ENCODE assay signal across 7 mouse cellular contexts in the genomic region with DNA sequence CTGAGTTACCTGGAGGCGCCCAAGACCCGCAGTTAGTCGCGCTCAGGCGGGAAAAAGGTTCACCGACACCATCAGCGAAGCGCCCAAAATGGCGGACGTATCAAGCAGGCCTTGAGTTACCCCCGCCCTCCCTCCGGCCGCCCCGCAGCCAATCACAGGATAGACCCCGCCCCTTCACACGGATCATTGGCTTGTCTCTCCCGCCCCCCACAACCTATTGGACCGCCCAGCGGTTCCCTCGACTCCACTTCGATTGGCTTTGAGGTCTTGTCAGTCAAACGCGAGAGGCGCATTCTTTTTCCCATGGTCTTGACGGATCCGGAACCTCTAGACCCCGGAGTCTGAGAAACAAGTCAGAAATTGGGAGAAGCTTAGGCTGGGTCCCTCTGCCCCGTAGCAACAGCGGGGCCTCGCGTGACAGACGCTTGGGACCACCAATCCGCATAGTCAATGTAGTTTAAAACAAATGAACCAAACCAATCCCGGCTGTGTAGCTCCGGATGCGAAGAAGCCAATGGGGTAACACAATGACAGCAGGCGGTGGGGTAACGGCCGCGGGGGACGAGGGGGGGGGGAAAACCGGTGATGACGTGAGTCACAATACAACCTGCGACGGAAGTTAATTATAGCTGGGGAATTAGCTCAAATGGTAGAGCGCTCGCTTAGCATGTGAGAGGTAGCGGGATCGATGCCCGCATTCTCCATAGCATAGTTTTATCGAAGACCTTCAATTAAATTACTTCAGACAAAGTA. TPM values are rescaled to one million over a fixed set of nuclear protein-coding genes. Genes with fewer than 3 reads are reported as not detected.
DNase-seq lines count a peak whose midpoint lies in the region; ATAC-seq lines count a peak whose summit lies in the region.

Ppp6r3 (minus strand) TSS at position 118 of the 753 bp plus-strand sequence.

- no peaks in the 10 kb centered on the region for H3K27me3 ChIP-seq in intestine, embryonic 15.5 days (replicated peaks)
- no peaks in the 10 kb centered on the region for H3K27me3 ChIP-seq in midbrain, embryonic 10.5 days (ENCODE audit: low read depth, poor library complexity, severe bottlenecking)

- no peaks in the 10 kb centered on the region for H3K36me3 ChIP-seq in intestine, embryonic 15.5 days
- H3K36me3 ChIP-seq in midbrain, embryonic 10.5 days = peaks cover 14% of the 10 kb centered on the region

- intact Hi-C loops in gastrocnemius, postnatal 36 days (cut with DNase I) = no loop called here
- intact Hi-C loops in left cerebral cortex, postnatal 25 days (cut with DNase I) = loop anchor here (5.0 kb wide), 3 partner anchors 94 to 191 kb away; partner anchors contain the start of genes 1810055G02Rik and Kmt5b

- peaks cover 11% of the 10 kb centered on the region; the same call in 1 of the 2 replicates for H3K4me1 ChIP-seq in intestine, embryonic 15.5 days (replicated peaks)
- H3K4me1 ChIP-seq in midbrain, embryonic 10.5 days = peaks cover 27% of the 10 kb centered on the region

- ATAC-seq in intestine, embryonic 15.5 days = peak; percentile 98

- peak; percentile 99 for DNase-seq in adrenal gland, adult 2 months
- DNase-seq in embryo, embryonic 11.5 days (ENCODE audit: low read depth, low spot score) = peak; percentile 98
- DNase-seq in gastrocnemius, postnatal 36 days = peak; percentile 95 to 98
- DNase-seq in left cerebral cortex, postnatal 25 days (ENCODE audit: low spot score in 2 of 2) = peak; percentile 97 to 99
- DNase-seq in midbrain, embryonic 10.5 days (ENCODE audit: low spot score) = peak; percentile 99
- DNase-seq in right cerebral cortex, postnatal 4 days = peak; percentile 95

- under 1% methylated on average over 51 of the region's 51 CpGs for WGBS in intestine, embryonic 15.5 days
- under 1% methylated on average over 51 of the region's 51 CpGs for WGBS in midbrain, embryonic 10.5 days

- H3K27ac ChIP-seq in intestine, embryonic 15.5 days = peak within 1 kb of the TSS; percentile 94
- peak within 1 kb of the TSS; percentile 99 for H3K27ac ChIP-seq in midbrain, embryonic 10.5 days (replicated peaks)

- peak within 1 kb of the TSS; percentile 88 for H3K9ac ChIP-seq in intestine, embryonic 15.5 days

- H3K9me3 ChIP-seq in intestine, embryonic 15.5 days = no peaks in the 10 kb centered on the region
- H3K9me3 ChIP-seq in midbrain, embryonic 10.5 days (replicated peaks) = no peaks in the 10 kb centered on the region

- peak within 1 kb of the TSS; percentile 68 for H3K4me2 ChIP-seq in intestine, embryonic 15.5 days (replicated peaks)

- peak within 1 kb of the TSS; percentile 86 for H3K4me3 ChIP-seq in intestine, embryonic 15.5 days (replicated peaks)
- H3K4me3 ChIP-seq in midbrain, embryonic 10.5 days = peak within 1 kb of the TSS; percentile 96

RNA-seq across cellular contexts. Expression of gene Ppp6r3, which starts in this region (rescaled TPM):
- 100 to 1,000 TPM in 1 of 2 experiments, 10 to 100 TPM in 1; 83.9 to 117 TPM for total RNA-seq in adrenal gland, adult 2 months (2021)
- polyA plus RNA-seq in adrenal gland, adult 2 months (2012; rRNA removed) = 43.9 and 55.9 TPM in 2 replicates
- total RNA-seq in gastrocnemius, postnatal 36 days (2021) = 10 to 100 TPM; 50.0 to 55.7 TPM
- polyA plus RNA-seq in intestine, embryonic 15.5 days (2015; fragmentation: Nextera tagmentation; extraction: Ambion mirVana) = 46.9 and 51.1 TPM in 2 replicates
- 10 to 100 TPM; 79.2 to 80.9 TPM for total RNA-seq in left cerebral cortex, postnatal 25 days (2021)
- polyA plus RNA-seq in midbrain, embryonic 10.5 days (2016; fragmentation: Nextera tagmentation; extraction: Ambion mirVana) = 71.3 and 79.7 TPM in 2 replicates

Comparison
In these comparisons a context has a peak if more than half of its experiments do, and no peak if none do; other contexts are left out.
1. Peak in every context shown above with its lines: DNase-seq, ATAC-seq, H3K4me3 ChIP-seq and H3K27ac ChIP-seq.